Mouse (Mus musculus) adrenal gland, postnatal 25 days (tissue): ENCODE measurements at regions not wholly inside any gene's neighbourhood (a gene's known extent, or its start where the extent isn't known, plus 50 kb on each side); places are given as distances from the start of the nearest gene placed in this dataset.

Experiments
- DNase-seq: peaks from one replicate; pipeline ENCODE4 v3.0.0; 2021; ENCODE audit warnings: mixed read lengths

- DNase-seq = no peak
These were observed 90.5 kb upstream of the Cadm1 start for GRCm38 (mm10) chr9:47439506-47439905.

GRCm38 (mm10) chr9:47440128-47440527 lies 89.8 kb upstream of the Cadm1 start:
- DNase-seq = no peak

- DNase-seq = no peak
These were observed 88.8 kb upstream of the Cadm1 start for GRCm38 (mm10) chr9:47441155-47441554.

- DNase-seq = no peak
These were observed 85.8 kb upstream of the Cadm1 start for GRCm38 (mm10) chr9:47444168-47444567.

GRCm38 (mm10) chr9:47444752-47445151 lies 85.2 kb upstream of the Cadm1 start:
- no peak for DNase-seq

- no peak for DNase-seq
These were observed 84.6 kb upstream of the Cadm1 start for GRCm38 (mm10) chr9:47445332-47445731.

- DNase-seq = no peak
These were observed 77.2 kb upstream of the Cadm1 start for GRCm38 (mm10) chr9:47452752-47453151.

GRCm38 (mm10) chr9:47458721-47459418 lies 71.1 kb upstream of the Cadm1 start:
- DNase-seq = no peak

- DNase-seq = no peak
These were observed 70.4 kb upstream of the Cadm1 start for GRCm38 (mm10) chr9:47459461-47460049.

- DNase-seq = no peak
These were observed 69.7 kb upstream of the Cadm1 start for GRCm38 (mm10) chr9:47460241-47460640.

- no peak for DNase-seq
These were observed 68.1 kb upstream of the Cadm1 start for GRCm38 (mm10) chr9:47461915-47462314.

- no peak for DNase-seq
These were observed 63.2 kb upstream of the Cadm1 start for GRCm38 (mm10) chr9:47466767-47467166.

GRCm38 (mm10) chr9:47467815-47468214 lies 62.2 kb upstream of the Cadm1 start:
- no peak for DNase-seq

GRCm38 (mm10) chr9:47469576-47469975 lies 60.4 kb upstream of the Cadm1 start:
- DNase-seq = no peak

- DNase-seq = no peak
These were observed 59.2 kb upstream of the Cadm1 start for GRCm38 (mm10) chr9:47470741-47471140.

- no peak for DNase-seq
These were observed 58.1 kb upstream of the Cadm1 start for GRCm38 (mm10) chr9:47471767-47472420.

GRCm38 (mm10) chr9:47473776-47474365 lies 56.1 kb upstream of the Cadm1 start:
- no peak for DNase-seq

- DNase-seq = no peak
These were observed 55.2 kb upstream of the Cadm1 start for GRCm38 (mm10) chr9:47474776-47475175.

- no peak for DNase-seq
These were observed 52.1 kb upstream of the Cadm1 start for GRCm38 (mm10) chr9:47477889-47478288.
